Comparison of ENCODE assay signal across 11 mouse cellular contexts in genomic region chr4:99182660-99183431, GRCm38 (mm10). TPM values are rescaled to one million over a fixed set of nuclear protein-coding genes. Genes with fewer than 3 reads are reported as not detected.
DNase-seq lines count a peak whose midpoint lies in the region; ATAC-seq lines count a peak whose summit lies in the region.
"Had no signal": no experiment of that assay in that cellular context is flagged by ENCODE, and none has a peak within 500 bp of the region (broad histone marks: within the 10 kb centered on the region; RNA-seq: fewer than 3 reads in every experiment).

No protein-coding gene starts in this region.

- peak; percentile 44 for DNase-seq in kidney, postnatal 14 days
- DNase-seq in ES-CJ7 (ENCODE audit: low read depth, low spot score) = peak; percentile 59
- peak; percentile 51 for DNase-seq in brain, embryonic 18.5 days (ENCODE audit: low read depth, low spot score)
- DNase-seq in heart, postnatal 25 days (ENCODE audit: low spot score) = no peak
- DNase-seq in gastrocnemius, postnatal 25 days = no peak
- no peak for DNase-seq in adrenal gland, postnatal 4 days (ENCODE audit: low spot score in 2 of 2)

- H3K27me3 ChIP-seq in kidney, embryonic 15.5 days = peaks cover 4% of the 10 kb centered on the region; the same call in 1 of the 2 replicates
- H3K27me3 ChIP-seq: embryonic facial prominence, embryonic 12.5 days; limb, embryonic 13.5 days; stomach, embryonic 15.5 days had no signal

- no peak for ATAC-seq in kidney, embryonic 15.5 days (replicated peaks; ENCODE audit: low FRiP score)
- peak; percentile 41 for ATAC-seq in megakaryocyte, adult 5-6 weeks (ENCODE audit: poor library complexity, severe bottlenecking)

- intact Hi-C loops in heart, postnatal 25 days (cut with DNase I) = loop anchor here (5.0 kb wide), 2 partner anchors 211 to 446 kb away; no protein-coding TSS in a partner anchor

- WGBS in kidney, embryonic 15.5 days = 78% methylated on average over 20 of the region's 20 CpGs

- no peak overlapping the region for H3K4me2 ChIP-seq in kidney, embryonic 15.5 days
- H3K4me2 ChIP-seq: embryonic facial prominence, embryonic 12.5 days; limb, embryonic 13.5 days; stomach, embryonic 15.5 days had no signal

- H3K27ac ChIP-seq in kidney, embryonic 15.5 days = no peak overlapping the region
- H3K27ac ChIP-seq: embryonic facial prominence, embryonic 12.5 days; limb, embryonic 13.5 days; stomach, embryonic 15.5 days had no signal

- no peak overlapping the region for H3K9ac ChIP-seq in kidney, embryonic 15.5 days
- H3K9ac ChIP-seq: embryonic facial prominence, embryonic 12.5 days; limb, embryonic 13.5 days; stomach, embryonic 15.5 days had no signal

- H3K9me3 ChIP-seq in kidney, embryonic 15.5 days (replicated peaks) = no peaks in the 10 kb centered on the region
- H3K9me3 ChIP-seq: embryonic facial prominence, embryonic 12.5 days; limb, embryonic 13.5 days; stomach, embryonic 15.5 days had no signal

- peaks cover 14% of the 10 kb centered on the region for H3K4me1 ChIP-seq in kidney, embryonic 15.5 days
- H3K4me1 ChIP-seq: embryonic facial prominence, embryonic 12.5 days; stomach, embryonic 15.5 days had no signal

- no peak overlapping the region for H3K4me3 ChIP-seq in kidney, embryonic 15.5 days (replicated peaks)
- H3K4me3 ChIP-seq: embryonic facial prominence, embryonic 12.5 days; limb, embryonic 13.5 days; stomach, embryonic 15.5 days had no signal

- H3K36me3 ChIP-seq in kidney, embryonic 15.5 days = no peaks in the 10 kb centered on the region
- H3K36me3 ChIP-seq: embryonic facial prominence, embryonic 12.5 days; limb, embryonic 13.5 days; stomach, embryonic 15.5 days had no signal

RNA-seq across cellular contexts. Expression of gene Atg4c, which starts 10.9 kb away (rescaled TPM):
- polyA plus RNA-seq in kidney, embryonic 15.5 days (2015; fragmentation: Nextera tagmentation; extraction: Ambion mirVana) = 13.4 and 14.1 TPM in 2 replicates
- 42.2 and 54.4 TPM in 2 replicates for total RNA-seq in megakaryocyte, adult 5-6 weeks (2015)
- total RNA-seq in megakaryocyte, adult 5-6 weeks (2017) = 16.2 and 20.2 TPM in 2 replicates
- 1 to 10 TPM; 3.7 to 4.7 TPM for total RNA-seq in heart, postnatal 25 days (2021)
- total RNA-seq in gastrocnemius, postnatal 25 days (2021) = 1 to 10 TPM; 4.3 to 4.5 TPM
- 10 to 100 TPM; 12.9 to 13.8 TPM for total RNA-seq in adrenal gland, postnatal 4 days (2021)

Comparison
In these comparisons a context has a peak if more than half of its experiments do, and no peak if none do; other contexts are left out.
1. DNase-seq: peak in kidney, postnatal 14 days (single experiment), ES-CJ7 (single experiment) and brain, embryonic 18.5 days (single experiment); none in heart, postnatal 25 days (single experiment), gastrocnemius, postnatal 25 days (single experiment) and adrenal gland, postnatal 4 days (0 of 2).